Mouse (Mus musculus) heart, embryonic 12.5 days (tissue): ENCODE results near the gene Tbc1d2b. TPM values are rescaled to one million over a fixed set of nuclear protein-coding genes. Genes with fewer than 3 reads are reported as not detected.
A peak's percentile ranks its signal among the peaks of the same experiment; 100 is the strongest.

Experiments used
- ATAC-seq: fragments of 200-750 bp; cut with Nextera tagmentation; 2 replicates; pipeline ENCODE4 v1.8.0; 2017; ENCODE audit warnings: moderate TSS enrichment, moderate library complexity; ENCODE audit not compliant: insufficient number of reproducible peaks, low FRiP score
- H3K27ac ChIP-seq: fragments of 300-500 bp; sonication (generic); 2 replicates; pipeline ENCODE4 v1.5.1; 2016; ENCODE audit warnings: mild to moderate bottlenecking, moderate library complexity; ENCODE audit not compliant: poor library complexity, severe bottlenecking
- H3K27me3 ChIP-seq: fragments of 300-500 bp; sonication (generic); replicated peaks from 2 replicates; pipeline ENCODE4 v1.6.1; 2016; ENCODE audit warnings: mild to moderate bottlenecking, moderate library complexity
- H3K36me3 ChIP-seq: fragments of 300-500 bp; sonication (generic); 2 replicates; pipeline ENCODE4 v1.6.1; 2016; ENCODE audit warnings: mild to moderate bottlenecking, moderate library complexity
- H3K4me1 ChIP-seq: fragments of 300-500 bp; sonication (generic); replicated peaks from 2 replicates; pipeline ENCODE4 v1.6.1; 2016; ENCODE audit warnings: mild to moderate bottlenecking
- H3K4me2 ChIP-seq: fragments of 300-500 bp; sonication (generic); 2 replicates; pipeline ENCODE4 v1.6.1; 2016; ENCODE audit warnings: mild to moderate bottlenecking, moderate library complexity
- H3K4me3 ChIP-seq: fragments of 300-500 bp; sonication (generic); 2 replicates; pipeline ENCODE4 v1.5.1; 2016; ENCODE audit warnings: mild to moderate bottlenecking
- H3K9ac ChIP-seq: fragments of 300-500 bp; sonication (generic); 2 replicates; pipeline ENCODE4 v1.6.1; 2016; ENCODE audit warnings: mild to moderate bottlenecking, moderate library complexity
- H3K9me3 ChIP-seq: fragments of 300-500 bp; sonication (generic); replicated peaks from 2 replicates; pipeline ENCODE4 v1.6.1; 2016; ENCODE audit warnings: mild to moderate bottlenecking, moderate library complexity
- WGBS: fragments of 180-500 bp; shearing (Covaris S2); methylation state at CpG from one replicate; pipeline ENCODE4 v1.1.7; 2016; 5-methylcytosine and 5-hydroxymethylcytosine counted together
- polyA plus RNA-seq: library from polyadenylated mRNA; unstranded; fragments of >200 nt; fragmentation: Nextera tagmentation; extraction: Ambion mirVana; gene quantifications from 2 replicates; pipeline ENCODE4 v1.2.1, GENCODE M21; 2016

Gene Tbc1d2b
- polyA plus RNA-seq, 1 experiment from 2014 or later: 7.9 TPM

GRCm38 (mm10) chr9:90165590-90165989 lies 105.0 kb downstream of the Tbc1d2b start:
- H3K9ac ChIP-seq: no peak overlapping the region
- ATAC-seq: no peak
- H3K36me3 ChIP-seq: no peaks in the 10 kb centered on the region
- H3K27me3 ChIP-seq: peaks cover 5% of the 10 kb centered on the region; the same call in 1 of the 2 replicates
- H3K4me2 ChIP-seq: no peak overlapping the region
- H3K4me3 ChIP-seq: no peak overlapping the region
- WGBS: 82% methylated on average over 4 of the region's 4 CpGs
- no peak overlapping the region for H3K27ac ChIP-seq
- no peaks in the 10 kb centered on the region; the same call in 1 of the 2 replicates for H3K9me3 ChIP-seq
- peaks cover 16% of the 10 kb centered on the region; the same call in 1 of the 2 replicates for H3K4me1 ChIP-seq

- peak overlapping the region; percentile 95; the same call in 1 of the 2 replicates for H3K4me2 ChIP-seq
- ATAC-seq: no peak
- peaks cover under 1% of the 10 kb centered on the region for H3K9me3 ChIP-seq
- peaks cover 5% of the 10 kb centered on the region; the same call in 1 of the 2 replicates for H3K27me3 ChIP-seq
- whole genome bisulfite sequencing: 67% methylated on average over 4 of the region's 4 CpGs
- H3K36me3 ChIP-seq: no peaks in the 10 kb centered on the region
- H3K4me1 ChIP-seq: peaks cover 16% of the 10 kb centered on the region; the same call in 1 of the 2 replicates
- no peak overlapping the region for H3K9ac ChIP-seq
- H3K27ac ChIP-seq: no peak overlapping the region
- H3K4me3 ChIP-seq: no peak overlapping the region
Observed at GRCm38 (mm10) chr9:90164670-90165453, 105.7 kb downstream of the Tbc1d2b start.

GRCm38 (mm10) chr9:90163749-90164095 lies 106.9 kb downstream of the Tbc1d2b start:
- peak overlapping the region; percentile 70 for H3K4me3 ChIP-seq
- H3K9ac ChIP-seq: peak overlapping the region; percentile 76
- peaks cover 5% of the 10 kb centered on the region; the same call in 1 of the 2 replicates for H3K27me3 ChIP-seq
- peak; percentile 56 for ATAC-seq
- no peak overlapping the region for H3K27ac ChIP-seq
- H3K9me3 ChIP-seq: peaks cover 3% of the 10 kb centered on the region
- peak overlapping the region; percentile 95 for H3K4me2 ChIP-seq
- no peaks in the 10 kb centered on the region for H3K36me3 ChIP-seq
- H3K4me1 ChIP-seq: peaks cover 16% of the 10 kb centered on the region; the same call in 1 of the 2 replicates
- WGBS: under 1% methylated on average over 18 of the region's 18 CpGs

GRCm38 (mm10) chr9:90162926-90163748 lies 107.5 kb downstream of the Tbc1d2b start, which contains the start of gene Adamts7:
Adamts7 (plus strand) TSS chr9:90163069.
- WGBS: under 1% methylated on average over 56 of the region's 60 CpGs
- no peak within 1 kb of the TSS for H3K27ac ChIP-seq

DNA sequence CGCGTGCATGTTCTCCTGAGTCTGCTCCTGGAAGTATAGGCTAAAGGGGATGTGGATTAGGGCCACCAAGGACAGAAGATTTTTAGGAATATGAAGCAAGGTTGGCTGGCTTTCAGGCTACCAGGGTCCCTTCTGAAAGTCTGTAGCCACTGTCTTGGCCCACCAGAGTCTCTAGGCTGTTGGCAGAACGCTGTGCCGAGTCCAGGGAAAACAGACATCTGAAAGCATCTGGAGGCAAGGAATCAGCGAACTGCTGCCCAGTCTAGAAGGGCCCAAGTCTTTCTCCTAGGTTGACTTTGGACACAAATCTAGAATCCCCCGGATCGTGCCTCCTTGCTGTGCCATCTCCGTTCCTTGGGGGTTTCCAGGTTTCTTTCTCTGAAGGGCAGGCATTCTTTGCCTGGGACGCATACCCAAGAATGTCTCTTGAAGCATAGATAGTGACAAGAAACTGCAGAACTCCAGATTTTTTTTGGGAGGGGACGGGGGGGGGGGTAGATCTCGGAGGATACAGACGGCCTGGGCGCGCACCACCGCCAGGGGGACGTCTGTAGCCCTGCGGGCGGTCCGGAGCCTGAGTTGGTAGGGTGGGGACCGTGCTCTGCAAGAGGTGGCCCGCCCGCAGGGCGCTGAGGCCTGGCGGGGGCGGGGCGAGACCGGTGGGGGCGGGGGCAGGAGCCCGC lies 108.2 kb downstream of the Tbc1d2b start:
- peak overlapping the region; percentile 70 for H3K4me3 ChIP-seq
- H3K36me3 ChIP-seq: no peaks in the 10 kb centered on the region
- H3K9ac ChIP-seq: peak overlapping the region; percentile 76
- peak overlapping the region; percentile 95 for H3K4me2 ChIP-seq
- peak; percentile 86 for ATAC-seq
- H3K27me3 ChIP-seq: peaks cover 5% of the 10 kb centered on the region; the same call in 1 of the 2 replicates
- peaks cover 3% of the 10 kb centered on the region; the same call in 1 of the 2 replicates for H3K9me3 ChIP-seq
- WGBS: 7% methylated on average over 25 of the region's 29 CpGs
- no peak overlapping the region for H3K27ac ChIP-seq
- peaks cover 16% of the 10 kb centered on the region; the same call in 1 of the 2 replicates for H3K4me1 ChIP-seq

More at GRCm38 (mm10) chr9:90162926-90163748, 107.5 kb downstream of the Tbc1d2b start, which contains the start of gene Adamts7:
- peak within 1 kb of the TSS; percentile 95 for H3K4me2 ChIP-seq
- no peaks in the 10 kb centered on the region for H3K36me3 ChIP-seq
- peaks cover 16% of the 10 kb centered on the region; the same call in 1 of the 2 replicates for H3K4me1 ChIP-seq
- H3K9ac ChIP-seq: peak within 1 kb of the TSS; percentile 76
- peak; percentile 51 for ATAC-seq
- peaks cover 3% of the 10 kb centered on the region for H3K9me3 ChIP-seq
- peaks cover 5% of the 10 kb centered on the region; the same call in 1 of the 2 replicates for H3K27me3 ChIP-seq
- H3K4me3 ChIP-seq: peak within 1 kb of the TSS; percentile 70

Other genes with a start within 250 kb of the Tbc1d2b start
- gene Ctsh, start 216.7 kb downstream of the Tbc1d2b start, polyA plus RNA-seq: 37.4 and 39.3 TPM in 2 replicates
- gene Morf4l1, start 156.0 kb downstream of the Tbc1d2b start, polyA plus RNA-seq: 385 and 388 TPM in 2 replicates
- gene Adamts7, start 107.7 kb downstream of the Tbc1d2b start, polyA plus RNA-seq: 7.9 and 8.0 TPM in 2 replicates